Mouse (Mus musculus): ENCODE results near the gene Ubr1.

DNA sequence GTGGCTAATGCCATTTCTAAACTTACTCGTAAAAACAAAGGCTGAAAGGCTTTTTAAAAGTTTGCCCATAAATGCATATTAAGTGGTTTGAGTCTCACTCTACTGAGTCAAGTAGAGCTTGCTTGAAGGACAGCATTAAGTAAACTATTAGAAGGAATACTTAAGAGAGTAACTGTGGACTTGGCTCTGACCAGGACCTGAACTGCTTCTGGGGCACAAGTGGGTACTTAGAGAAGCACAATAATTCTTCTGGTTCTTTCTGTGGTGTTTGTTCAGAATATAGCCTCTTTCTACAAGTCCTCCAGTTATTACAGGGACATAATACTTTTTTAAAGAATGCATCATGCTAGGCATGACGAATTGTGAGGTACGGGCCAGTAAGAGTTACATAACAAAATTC lies 5.0 kb downstream of the Ubr1 start:
- no peak for TF ChIP-seq CTCF (IDR thresholded peaks at IDR 0.05; ENCODE audit: low read depth, low read length)
- no peak for TF ChIP-seq POLR2A (IDR thresholded peaks at IDR 0.05; ENCODE audit: extremely low read depth, insufficient read depth, low read length)
